Mouse (Mus musculus): ENCODE results near the gene Elavl1.
"Not testable (repeated sequence)": the region's sequence is repeated elsewhere in the genome, so short reads cannot be mapped to it uniquely, and the experiment has no call there.

Gene Elavl1

GRCm38 (mm10) chr8:4324983-4325750 is at the start of gene Elavl1, which contains the start of gene Ccl25:
Elavl1 (minus strand) TSS chr8:4325413.
Ccl25 (plus strand) TSS chr8:4325210.
- in situ Hi-C loops (cut with MseI, MboI) = no loop called here

GRCm38 (mm10) chr8:4372657-4373056 is 47.4 kb upstream of the Elavl1 start:
- in situ Hi-C loops (cut with MseI, MboI) = no loop called here

GRCm38 (mm10) chr8:4370078-4370477 is 44.9 kb upstream of the Elavl1 start:
- in situ Hi-C loops (cut with MseI, MboI) = no loop called here

- in situ Hi-C loops (cut with MseI, MboI) = no loop called here
Measured at GRCm38 (mm10) chr8:4368470-4368869, 43.3 kb upstream of the Elavl1 start.

- in situ Hi-C loops (cut with MseI, MboI) = no loop called here
Measured at GRCm38 (mm10) chr8:4367808-4368207, 42.6 kb upstream of the Elavl1 start.

- in situ Hi-C loops (cut with MseI, MboI) = no loop called here
Measured at GRCm38 (mm10) chr8:4366189-4366588, 41.0 kb upstream of the Elavl1 start.

- in situ Hi-C loops (cut with MseI, MboI) = no loop called here
Measured at GRCm38 (mm10) chr8:4360922-4361321, 35.7 kb upstream of the Elavl1 start.

GRCm38 (mm10) chr8:4359362-4359761 is 34.1 kb upstream of the Elavl1 start:
- in situ Hi-C loops (cut with MseI, MboI) = no loop called here

GRCm38 (mm10) chr8:4355455-4355854 is 30.2 kb upstream of the Elavl1 start:
- in situ Hi-C loops (cut with MseI, MboI) = no loop called here

- in situ Hi-C loops (cut with MseI, MboI) = no loop called here
Measured at GRCm38 (mm10) chr8:4354516-4354915, 29.3 kb upstream of the Elavl1 start.

GRCm38 (mm10) chr8:4353741-4354140 is 28.5 kb upstream of the Elavl1 start:
- in situ Hi-C loops (cut with MseI, MboI) = no loop called here

- in situ Hi-C loops (cut with MseI, MboI) = not testable (repeated sequence)
Measured at GRCm38 (mm10) chr8:4352562-4352961, 27.3 kb upstream of the Elavl1 start.

- in situ Hi-C loops (cut with MseI, MboI) = no loop called here
Measured at GRCm38 (mm10) chr8:4350618-4351017, 25.4 kb upstream of the Elavl1 start.

- in situ Hi-C loops (cut with MseI, MboI) = no loop called here
Measured at GRCm38 (mm10) chr8:4349335-4349734, 24.1 kb upstream of the Elavl1 start.

- in situ Hi-C loops (cut with MseI, MboI) = no loop called here
Measured at GRCm38 (mm10) chr8:4348275-4348674, 23.1 kb upstream of the Elavl1 start.

GRCm38 (mm10) chr8:4347661-4348060 is 22.4 kb upstream of the Elavl1 start:
- in situ Hi-C loops (cut with MseI, MboI) = no loop called here

GRCm38 (mm10) chr8:4340207-4340606 is 15.0 kb upstream of the Elavl1 start:
- in situ Hi-C loops (cut with MseI, MboI) = no loop called here

GRCm38 (mm10) chr8:4335678-4336077 is 10.5 kb upstream of the Elavl1 start:
- in situ Hi-C loops (cut with MseI, MboI) = no loop called here

- in situ Hi-C loops (cut with MseI, MboI) = no loop called here
Measured at GRCm38 (mm10) chr8:4333966-4334365, 8.8 kb upstream of the Elavl1 start.

- in situ Hi-C loops (cut with MseI, MboI) = no loop called here
Measured at GRCm38 (mm10) chr8:4329000-4329399, 3.8 kb upstream of the Elavl1 start.

GRCm38 (mm10) chr8:4325751-4326036 is 481 bp upstream of the Elavl1 start:
- in situ Hi-C loops (cut with MseI, MboI) = no loop called here

- in situ Hi-C loops (cut with MseI, MboI) = no loop called here
Measured at GRCm38 (mm10) chr8:4324525-4324924, 688 bp downstream of the Elavl1 start.

- in situ Hi-C loops (cut with MseI, MboI) = no loop called here
Measured at GRCm38 (mm10) chr8:4323917-4324316, 1.3 kb downstream of the Elavl1 start.

GRCm38 (mm10) chr8:4322470-4322869 is 2.7 kb downstream of the Elavl1 start:
- in situ Hi-C loops (cut with MseI, MboI) = no loop called here

Data from mouse trophoblast stem cell (cell line).